Mouse (Mus musculus) lung, postnatal 4 days (tissue): ENCODE results near the gene 1500009C09Rik.
A peak's percentile ranks its signal among the peaks of the same experiment; 100 is the strongest.

Source experiments
- DNase-seq, 2 experiments: peaks; one replicate each; pipeline ENCODE4 v3.0.0; 2021

1500009C09Rik gene

GRCm38 (mm10) chr15:82252097-82252496, at the start of gene 1500009C09Rik:
TSS of gene 1500009C09Rik (plus strand) at chr15:82252397.
- DNase-seq = no peak

DNA sequence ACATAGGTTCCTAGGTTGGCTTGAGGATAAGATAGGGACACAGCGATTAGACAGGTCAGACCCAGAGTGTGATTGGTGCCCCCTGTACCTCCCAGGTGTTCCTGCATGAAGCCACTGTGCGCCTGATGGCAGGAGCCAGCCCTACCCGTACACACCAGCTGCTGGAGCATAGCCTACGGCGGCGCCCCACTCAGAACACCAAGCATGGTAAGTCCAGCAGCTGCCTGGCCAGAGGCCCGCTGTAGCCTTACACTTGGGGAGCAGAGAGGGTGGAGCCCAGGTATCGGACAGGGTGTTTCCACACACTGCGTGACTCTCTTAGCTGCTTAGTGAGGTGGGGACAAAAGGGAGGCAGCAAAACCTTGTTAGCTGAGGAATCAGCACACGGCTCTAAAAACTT, 49.1 kb upstream of the 1500009C09Rik start:
- no peak for DNase-seq

- DNase-seq = no peak
These were observed 48.4 kb upstream of the 1500009C09Rik start for GRCm38 (mm10) chr15:82203611-82204351.

DNA sequence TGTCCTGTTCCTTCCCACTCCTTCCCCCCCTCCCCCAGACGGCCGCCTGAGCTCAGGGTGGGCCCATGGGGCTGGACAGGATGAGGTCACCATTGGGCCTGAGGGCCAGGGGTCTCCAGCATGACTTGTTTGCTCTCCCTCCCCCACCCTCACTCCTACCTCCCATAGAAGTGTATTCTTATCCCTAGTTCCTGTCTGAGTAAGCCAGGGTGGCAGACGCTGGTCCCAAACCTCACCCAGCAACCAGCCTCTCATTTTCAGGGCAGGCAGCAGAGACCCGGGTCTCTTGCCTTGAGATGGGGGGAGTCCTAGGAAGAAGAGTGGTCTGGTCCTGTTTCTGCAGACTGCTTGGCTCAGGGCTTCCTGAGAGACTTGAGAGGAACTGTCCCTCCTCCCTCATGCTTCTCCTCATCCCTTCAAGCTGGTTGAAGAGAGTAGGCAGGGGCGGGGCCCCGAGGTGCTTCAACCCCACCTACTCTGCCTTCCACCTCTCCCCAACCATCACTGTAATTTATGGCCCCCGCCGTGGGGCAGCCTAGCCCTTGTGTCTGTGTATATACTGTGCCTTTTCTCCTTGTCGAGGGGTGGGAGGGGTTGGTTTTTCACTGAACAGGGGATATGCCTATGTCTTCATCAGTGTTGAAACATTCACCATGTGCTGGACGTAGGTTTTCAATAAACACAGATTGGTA, 47.4 kb upstream of the 1500009C09Rik start:
- no peak for DNase-seq

GRCm38 (mm10) chr15:82206365-82207104, 45.7 kb upstream of the 1500009C09Rik start:
- peak; percentile 64 to 82 for DNase-seq

DNA sequence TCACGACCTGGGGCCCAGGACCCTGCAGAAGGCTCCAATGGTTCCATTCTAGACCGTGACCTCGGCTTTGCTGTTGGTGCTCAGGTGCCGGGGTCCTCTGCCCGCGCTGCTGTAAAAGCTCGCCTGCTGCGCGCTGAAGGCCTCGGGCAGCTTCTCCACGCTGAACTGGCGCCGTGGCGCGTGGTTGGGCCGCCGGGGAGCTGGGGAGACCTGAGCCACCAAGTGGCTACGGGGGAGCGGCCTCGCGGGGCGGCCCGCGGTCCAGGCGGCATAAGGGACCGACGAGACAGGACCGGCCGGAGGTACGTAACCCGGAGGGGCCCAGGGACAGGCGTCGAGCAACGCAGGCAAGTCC, 45.1 kb upstream of the 1500009C09Rik start:
- no peak for DNase-seq

DNA sequence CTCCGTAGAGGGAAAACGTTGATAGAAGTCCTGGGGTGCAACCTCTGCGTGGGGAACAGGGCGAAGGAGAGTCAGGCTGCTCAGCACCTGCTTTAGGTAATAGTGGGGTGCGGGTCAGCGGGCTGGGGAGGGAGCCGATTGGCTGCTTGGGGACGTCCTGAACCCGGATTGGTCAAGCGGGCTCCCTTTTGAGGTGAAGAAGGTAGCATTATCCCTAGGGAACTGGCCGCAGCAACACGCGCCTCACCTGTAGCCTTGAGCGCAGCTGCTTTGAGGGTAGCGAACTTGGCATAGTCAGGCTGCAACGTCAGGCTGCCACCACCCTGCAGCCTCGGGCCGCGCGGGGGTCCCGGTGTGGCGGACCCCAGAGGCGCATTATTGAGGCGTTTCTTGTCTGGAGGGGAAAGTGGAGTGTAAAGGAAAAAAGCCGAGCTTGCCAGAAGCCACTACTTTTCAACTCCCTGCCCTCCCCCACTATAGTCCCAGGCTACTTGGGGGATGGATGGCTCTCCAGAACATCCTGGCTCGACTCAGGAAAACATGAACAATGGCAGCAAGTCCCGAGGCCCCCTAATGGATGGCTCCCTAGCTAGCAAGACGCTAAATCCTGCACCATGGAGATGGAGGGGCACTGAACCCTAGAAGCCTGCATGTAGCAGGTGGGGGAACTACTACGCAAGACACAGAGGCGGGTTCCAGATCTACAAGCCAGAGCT, 44.5 kb upstream of the 1500009C09Rik start:
- no peak for DNase-seq

- DNase-seq = no peak
These were observed 43.9 kb upstream of the 1500009C09Rik start for GRCm38 (mm10) chr15:82208307-82208706.

DNA sequence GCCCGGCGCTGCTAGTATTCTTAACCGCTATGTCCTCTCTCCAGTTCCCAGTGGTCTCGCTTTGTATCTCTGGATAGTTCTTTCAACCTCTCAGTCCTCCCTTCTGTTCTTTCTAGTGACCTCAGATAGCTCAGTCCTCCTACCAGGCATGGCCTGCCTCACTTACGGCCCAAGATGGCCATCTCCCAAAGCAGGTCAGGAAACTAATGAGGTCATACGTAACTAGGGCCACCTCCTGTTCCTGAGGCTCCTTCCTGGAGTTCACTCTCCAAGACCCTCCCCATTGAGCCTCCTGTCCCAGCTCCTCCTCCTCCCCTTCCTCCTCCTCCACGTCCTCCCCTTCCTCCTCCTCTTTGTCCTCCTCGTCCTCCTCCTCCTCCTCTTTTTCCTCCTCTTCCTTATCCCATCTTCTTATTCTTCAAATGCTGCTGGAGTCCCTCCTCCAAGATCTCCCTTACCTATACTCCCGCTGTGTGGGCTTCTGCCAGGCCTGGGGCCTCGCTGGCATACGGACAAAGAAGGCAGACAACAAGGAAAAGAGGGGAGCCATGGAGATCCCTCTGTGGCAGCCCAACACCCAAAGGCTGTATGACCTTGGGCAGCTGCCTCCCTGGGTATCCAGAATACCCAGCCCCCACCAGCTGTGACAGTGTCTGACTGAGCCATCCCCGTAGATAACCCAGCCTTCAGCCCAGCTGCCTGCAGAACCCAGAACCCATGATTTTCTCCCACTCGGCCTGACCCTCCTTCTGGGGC, 42.7 kb upstream of the 1500009C09Rik start:
- no peak for DNase-seq

DNA sequence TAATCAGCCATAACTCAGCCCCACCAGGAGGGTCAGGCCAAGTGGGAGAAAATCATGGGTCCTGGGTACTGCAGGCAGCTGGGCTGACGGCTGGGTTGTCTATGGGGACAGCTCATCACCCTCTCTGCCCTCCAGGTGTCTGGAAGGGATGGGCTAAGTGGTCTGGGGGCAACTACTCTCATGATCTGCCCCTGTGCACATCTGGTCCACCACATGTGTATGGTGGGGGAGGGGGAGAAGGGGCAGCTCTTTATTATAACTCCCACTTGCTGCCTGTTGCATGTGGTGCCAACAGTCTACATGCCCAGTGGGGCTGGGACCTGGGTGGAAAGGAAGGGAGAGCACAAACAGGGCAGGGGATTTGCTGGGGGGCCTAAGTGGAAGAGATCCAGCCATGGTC, 41.4 kb upstream of the 1500009C09Rik start:
- DNase-seq = no peak

GRCm38 (mm10) chr15:82211281-82211680, 40.9 kb upstream of the 1500009C09Rik start:
- no peak for DNase-seq

GRCm38 (mm10) chr15:82211911-82212751, 40.1 kb upstream of the 1500009C09Rik start:
- DNase-seq = peak; percentile 39 to 53

DNA sequence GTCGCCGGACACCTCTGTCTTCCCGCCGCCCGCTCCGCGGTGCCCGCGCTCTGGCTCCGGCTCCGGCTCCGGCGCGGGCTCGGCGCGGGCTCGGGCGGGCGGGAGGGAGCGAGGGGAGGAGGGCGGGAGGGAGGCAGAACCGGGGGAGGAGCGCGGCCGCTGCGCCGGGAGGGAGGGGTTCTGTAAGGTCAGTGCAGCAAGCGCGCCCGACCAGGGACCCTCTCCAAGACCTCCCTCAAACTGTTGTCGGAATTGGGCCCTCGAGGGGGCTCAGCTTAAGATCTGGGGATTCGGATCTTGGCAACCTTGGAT, 39.5 kb upstream of the 1500009C09Rik start, which contains the start of gene Shisa8:
Gene Shisa8 (minus strand): TSS at position 64 of the 312 bp plus-strand sequence.
- no peak for DNase-seq

DNA sequence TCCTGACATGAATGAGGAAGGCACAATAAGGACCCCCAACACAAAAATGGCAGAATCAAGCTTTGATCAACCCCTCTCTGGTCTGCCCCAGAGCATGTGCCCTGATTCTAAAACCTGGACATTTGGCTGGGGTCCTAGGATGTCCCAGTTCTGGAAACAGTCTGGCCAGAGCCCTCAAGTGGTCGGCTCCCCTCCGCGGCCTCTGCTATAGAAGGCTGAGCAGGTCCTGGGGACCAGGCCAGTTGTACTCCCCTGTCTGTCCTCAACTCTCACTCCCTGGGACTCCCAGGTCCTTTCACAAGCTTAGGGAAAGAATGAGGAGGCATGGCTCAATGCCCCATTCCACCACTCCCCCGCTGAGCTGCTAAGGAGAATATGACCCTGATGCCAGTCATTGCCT, 39.0 kb upstream of the 1500009C09Rik start:
- DNase-seq = no peak

DNA sequence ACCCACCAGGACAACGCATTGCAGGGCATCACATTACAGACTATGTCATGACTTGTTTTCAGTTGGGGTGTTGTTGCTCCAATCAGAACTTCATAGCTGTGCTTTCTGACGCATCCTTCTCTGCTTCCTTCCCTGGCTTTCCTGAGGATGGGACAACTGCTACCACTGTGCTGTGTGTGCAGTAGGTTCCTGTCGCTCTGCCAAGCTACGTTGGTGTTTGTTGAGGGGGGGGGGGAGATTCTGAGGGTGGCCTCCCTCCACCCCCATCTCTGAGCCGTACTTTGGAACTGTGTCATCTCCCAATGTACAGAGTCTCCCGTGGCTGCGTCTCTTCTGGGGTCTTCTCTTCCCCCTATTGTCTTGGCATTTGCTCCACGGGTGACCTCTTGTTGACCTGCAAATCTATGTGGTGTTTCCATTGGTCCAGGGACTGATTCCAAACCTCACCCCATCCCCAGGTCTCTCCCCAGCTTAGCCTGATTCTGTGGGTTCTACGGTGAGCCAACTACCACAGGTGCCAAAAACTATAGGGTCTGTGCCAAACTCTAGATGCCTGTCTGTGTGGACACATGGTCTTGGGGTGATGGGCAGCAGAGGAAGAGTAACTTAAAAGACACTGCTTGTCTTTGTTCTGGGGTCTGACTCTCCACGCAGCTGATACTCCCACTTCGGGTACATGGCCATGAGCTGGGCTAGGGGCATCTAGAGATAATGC, 36.7 kb upstream of the 1500009C09Rik start:
- no peak for DNase-seq

DNA sequence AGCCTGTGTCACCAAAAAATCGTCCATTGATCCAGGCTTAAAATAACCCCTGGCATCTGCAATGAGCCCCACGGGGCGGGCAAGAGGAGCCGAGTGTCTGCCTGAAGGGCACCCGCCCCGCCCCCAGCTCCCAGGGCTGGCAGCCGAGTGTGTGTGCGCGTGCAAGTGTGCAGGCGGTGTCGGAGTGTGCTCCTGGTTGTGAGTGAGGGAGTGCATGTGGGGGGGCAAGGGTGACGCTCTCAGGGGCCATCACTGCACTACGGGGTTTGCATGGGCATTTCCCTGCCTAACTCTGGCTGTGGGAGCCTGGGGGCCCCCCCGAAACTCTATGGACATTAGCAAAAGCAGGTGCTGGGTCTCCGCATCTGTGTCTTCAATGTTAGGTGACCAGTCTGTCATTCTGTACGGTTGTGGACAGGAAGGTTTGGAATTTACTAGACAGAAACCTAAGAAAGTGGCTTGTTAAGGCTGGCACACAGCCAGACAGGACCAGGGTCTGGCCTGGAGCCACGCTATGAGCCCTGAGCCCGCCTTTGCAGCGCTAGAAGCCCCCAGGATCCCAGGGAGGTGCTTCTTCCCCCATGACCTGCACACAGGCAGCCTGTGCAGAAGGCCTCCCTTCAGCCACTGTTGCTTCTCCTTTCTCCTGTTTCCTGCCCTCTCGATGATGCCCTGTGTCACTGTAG, 35.9 kb upstream of the 1500009C09Rik start:
- no peak for DNase-seq

DNA sequence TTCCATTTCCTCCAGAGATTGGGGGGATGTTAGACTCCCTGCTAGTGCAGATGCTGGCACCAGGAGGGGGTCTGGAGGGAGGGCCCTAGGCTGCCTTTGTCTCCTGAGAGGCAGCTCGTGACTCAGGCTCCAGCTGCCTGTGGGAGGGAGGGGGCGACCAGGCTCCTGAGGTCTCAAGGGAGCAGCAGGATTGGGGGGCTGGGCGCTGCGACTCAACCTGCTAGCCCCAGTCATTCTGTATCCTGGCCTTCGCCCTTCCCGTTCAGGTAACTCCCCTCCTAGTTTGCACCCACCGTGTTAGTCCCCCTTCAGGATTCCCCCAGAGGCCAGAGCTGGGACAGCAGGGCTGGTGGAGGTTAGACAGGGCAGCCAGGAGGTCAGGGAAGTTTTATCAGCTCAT, 35.2 kb upstream of the 1500009C09Rik start:
- DNase-seq = peak in 1 of 2 experiments; percentile 3

DNA sequence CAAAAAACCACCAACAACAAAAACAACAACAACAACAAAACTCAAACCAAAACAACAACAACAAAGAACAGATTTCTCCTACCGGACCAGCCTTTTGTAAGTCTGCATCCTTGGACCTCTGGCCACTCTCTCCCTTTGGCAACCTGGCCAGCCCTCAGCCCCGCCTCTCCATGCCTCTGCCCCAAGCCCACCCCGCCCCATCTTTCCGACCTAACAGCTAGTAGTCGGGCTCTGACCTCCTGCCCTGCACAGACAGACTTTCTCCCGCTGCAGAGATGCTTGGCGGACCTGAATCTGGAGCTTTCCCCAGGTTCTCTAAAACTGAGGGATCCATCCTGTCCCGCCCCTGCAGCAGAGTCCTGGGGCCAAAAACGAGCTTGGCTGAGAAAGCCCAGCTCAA, 34.2 kb upstream of the 1500009C09Rik start:
- no peak for DNase-seq

GRCm38 (mm10) chr15:82218778-82219666, 33.2 kb upstream of the 1500009C09Rik start:
- DNase-seq = peak; percentile 35 to 66
